Mouse (Mus musculus): ENCODE measurements at regions not wholly inside any gene's neighbourhood (a gene's known extent, or its start where the extent isn't known, plus 50 kb on each side); places are given as distances from the start of the nearest gene placed in this dataset.

- Histone ChIP-seq H3K27me3 (ENCODE audit: control insufficient read depth, insufficient read depth, low read length) (no peaks in the 10 kb centered on the region), H3K9me3 (ENCODE audit: control insufficient read depth, low read length) (no peaks in the 10 kb centered on the region), H3K36me3 (ENCODE audit: control insufficient read depth, insufficient read depth, low read length) (no peaks in the 10 kb centered on the region), H3K27ac (replicated peaks; ENCODE audit: low read depth, low read length) (no peak overlapping the region), H3K4me1 (ENCODE audit: control insufficient read depth, insufficient read depth, low read length) (no peaks in the 10 kb centered on the region), H3K9ac (ENCODE audit: low read length) (no peak overlapping the region), H3K4me2 (ENCODE audit: low read depth, severe bottlenecking) (no peak overlapping the region), H3K4me3 (ENCODE audit: low read depth, low read length) (no peak overlapping the region)
- no peak for DNase-seq (ENCODE audit: low spot score)
- WGBS = 71% methylated on average over 5 of the region's 5 CpGs
- ATAC-seq (ENCODE audit: insufficient number of reproducible peaks, low FRiP score, low TSS enrichment, low read depth) = no peak
Observed at GRCm38 (mm10) chr3:120729671-120730070, 441.8 kb downstream of the Rwdd3 start.

GRCm38 (mm10) chr3:120685227-120685626 lies 486.3 kb downstream of the Rwdd3 start:
- 88% methylated on average over 4 of the region's 4 CpGs for WGBS
- Histone ChIP-seq H3K4me1 (ENCODE audit: control insufficient read depth, insufficient read depth, low read length) (no peaks in the 10 kb centered on the region), H3K4me2 (ENCODE audit: low read depth, severe bottlenecking) (no peak overlapping the region), H3K27me3 (ENCODE audit: control insufficient read depth, insufficient read depth, low read length) (no peaks in the 10 kb centered on the region), H3K27ac (replicated peaks; ENCODE audit: low read depth, low read length) (no peak overlapping the region), H3K4me3 (ENCODE audit: low read depth, low read length) (no peak overlapping the region), H3K36me3 (ENCODE audit: control insufficient read depth, insufficient read depth, low read length) (no peaks in the 10 kb centered on the region), H3K9ac (ENCODE audit: low read length) (no peak overlapping the region), H3K9me3 (ENCODE audit: control insufficient read depth, low read length) (no peaks in the 10 kb centered on the region)
- DNase-seq (ENCODE audit: low spot score) (no peak), ATAC-seq (ENCODE audit: insufficient number of reproducible peaks, low FRiP score, low TSS enrichment, low read depth) (no peak)

GRCm38 (mm10) chr3:120675906-120676305 lies 495.6 kb downstream of the Rwdd3 start:
- no peak for ATAC-seq (ENCODE audit: insufficient number of reproducible peaks, low FRiP score, low TSS enrichment, low read depth)
- Histone ChIP-seq H3K9ac (ENCODE audit: low read length) (no peak overlapping the region), H3K27ac (replicated peaks; ENCODE audit: low read depth, low read length) (no peak overlapping the region), H3K4me3 (ENCODE audit: low read depth, low read length) (no peak overlapping the region), H3K36me3 (ENCODE audit: control insufficient read depth, insufficient read depth, low read length) (no peaks in the 10 kb centered on the region), H3K4me2 (ENCODE audit: low read depth, severe bottlenecking) (no peak overlapping the region), H3K4me1 (ENCODE audit: control insufficient read depth, insufficient read depth, low read length) (no peaks in the 10 kb centered on the region), H3K27me3 (ENCODE audit: control insufficient read depth, insufficient read depth, low read length) (no peaks in the 10 kb centered on the region), H3K9me3 (ENCODE audit: control insufficient read depth, low read length) (no peaks in the 10 kb centered on the region)
- WGBS = 79% methylated on average over 2 of the region's 2 CpGs
- no peak for DNase-seq (ENCODE audit: low spot score)

GRCm38 (mm10) chr3:120668654-120669053 lies 502.8 kb downstream of the Rwdd3 start:
- DNase-seq (ENCODE audit: low spot score) (no peak), ATAC-seq (ENCODE audit: insufficient number of reproducible peaks, low FRiP score, low TSS enrichment, low read depth) (no peak)
- WGBS = 90% methylated on average over 3 of the region's 3 CpGs
- H3K4me1 ChIP-seq (ENCODE audit: control insufficient read depth, insufficient read depth, low read length) = no peaks in the 10 kb centered on the region
- no peaks in the 10 kb centered on the region for H3K36me3 ChIP-seq (ENCODE audit: control insufficient read depth, insufficient read depth, low read length)
- H3K4me3 ChIP-seq (ENCODE audit: low read depth, low read length) = no peak overlapping the region
- no peak overlapping the region for H3K9ac ChIP-seq (ENCODE audit: low read length)
- H3K27ac ChIP-seq (replicated peaks; ENCODE audit: low read depth, low read length) = no peak overlapping the region
- no peaks in the 10 kb centered on the region for H3K9me3 ChIP-seq (ENCODE audit: control insufficient read depth, low read length)
- no peaks in the 10 kb centered on the region for H3K27me3 ChIP-seq (ENCODE audit: control insufficient read depth, insufficient read depth, low read length)
- no peak overlapping the region for H3K4me2 ChIP-seq (ENCODE audit: low read depth, severe bottlenecking)

GRCm38 (mm10) chr3:120662521-120662920 lies 509.0 kb downstream of the Rwdd3 start:
- Histone ChIP-seq H3K27me3 (ENCODE audit: control insufficient read depth, insufficient read depth, low read length) (no peaks in the 10 kb centered on the region), H3K4me1 (ENCODE audit: control insufficient read depth, insufficient read depth, low read length) (no peaks in the 10 kb centered on the region), H3K27ac (replicated peaks; ENCODE audit: low read depth, low read length) (no peak overlapping the region), H3K9ac (ENCODE audit: low read length) (no peak overlapping the region), H3K4me3 (ENCODE audit: low read depth, low read length) (no peak overlapping the region), H3K4me2 (ENCODE audit: low read depth, severe bottlenecking) (no peak overlapping the region), H3K36me3 (ENCODE audit: control insufficient read depth, insufficient read depth, low read length) (no peaks in the 10 kb centered on the region), H3K9me3 (ENCODE audit: control insufficient read depth, low read length) (no peaks in the 10 kb centered on the region)
- ATAC-seq (ENCODE audit: insufficient number of reproducible peaks, low FRiP score, low TSS enrichment, low read depth) = no peak
- no peak for DNase-seq (ENCODE audit: low spot score)
- 92% methylated on average over 4 of the region's 4 CpGs for WGBS

- ATAC-seq (ENCODE audit: insufficient number of reproducible peaks, low FRiP score, low TSS enrichment, low read depth) (no peak), DNase-seq (ENCODE audit: low spot score) (no peak)
- H3K4me3 ChIP-seq (ENCODE audit: low read depth, low read length) = no peak overlapping the region
- H3K27ac ChIP-seq (replicated peaks; ENCODE audit: low read depth, low read length) = no peak overlapping the region
- no peaks in the 10 kb centered on the region for H3K4me1 ChIP-seq (ENCODE audit: control insufficient read depth, insufficient read depth, low read length)
- H3K9me3 ChIP-seq (ENCODE audit: control insufficient read depth, low read length) = no peaks in the 10 kb centered on the region
- no peak overlapping the region for H3K4me2 ChIP-seq (ENCODE audit: low read depth, severe bottlenecking)
- no peak overlapping the region for H3K9ac ChIP-seq (ENCODE audit: low read length)
- WGBS = 88% methylated on average over 4 of the region's 4 CpGs
- H3K27me3 ChIP-seq (ENCODE audit: control insufficient read depth, insufficient read depth, low read length) = no peaks in the 10 kb centered on the region
- no peaks in the 10 kb centered on the region for H3K36me3 ChIP-seq (ENCODE audit: control insufficient read depth, insufficient read depth, low read length)
Observed at GRCm38 (mm10) chr3:120660776-120661175, 510.7 kb downstream of the Rwdd3 start.

GRCm38 (mm10) chr3:120649047-120649868 lies 522.2 kb downstream of the Rwdd3 start:
- Histone ChIP-seq H3K4me2 (ENCODE audit: low read depth, severe bottlenecking) (no peak overlapping the region), H3K27me3 (ENCODE audit: control insufficient read depth, insufficient read depth, low read length) (no peaks in the 10 kb centered on the region), H3K9me3 (ENCODE audit: control insufficient read depth, low read length) (no peaks in the 10 kb centered on the region), H3K36me3 (ENCODE audit: control insufficient read depth, insufficient read depth, low read length) (no peaks in the 10 kb centered on the region), H3K4me3 (ENCODE audit: low read depth, low read length) (no peak overlapping the region), H3K9ac (ENCODE audit: low read length) (no peak overlapping the region), H3K27ac (replicated peaks; ENCODE audit: low read depth, low read length) (no peak overlapping the region), H3K4me1 (ENCODE audit: control insufficient read depth, insufficient read depth, low read length) (no peaks in the 10 kb centered on the region)
- DNase-seq (ENCODE audit: low spot score) (no peak), ATAC-seq (ENCODE audit: insufficient number of reproducible peaks, low FRiP score, low TSS enrichment, low read depth) (no peak)
- WGBS = 83% methylated on average over 12 of the region's 12 CpGs

GRCm38 (mm10) chr3:120648391-120648790 lies 523.1 kb downstream of the Rwdd3 start:
- H3K9me3 ChIP-seq (ENCODE audit: control insufficient read depth, low read length) = no peaks in the 10 kb centered on the region
- H3K27me3 ChIP-seq (ENCODE audit: control insufficient read depth, insufficient read depth, low read length) = no peaks in the 10 kb centered on the region
- DNase-seq (ENCODE audit: low spot score) (no peak), ATAC-seq (ENCODE audit: insufficient number of reproducible peaks, low FRiP score, low TSS enrichment, low read depth) (no peak)
- no peak overlapping the region for H3K27ac ChIP-seq (replicated peaks; ENCODE audit: low read depth, low read length)
- no peak overlapping the region for H3K4me2 ChIP-seq (ENCODE audit: low read depth, severe bottlenecking)
- H3K4me1 ChIP-seq (ENCODE audit: control insufficient read depth, insufficient read depth, low read length) = no peaks in the 10 kb centered on the region
- H3K9ac ChIP-seq (ENCODE audit: low read length) = no peak overlapping the region
- H3K36me3 ChIP-seq (ENCODE audit: control insufficient read depth, insufficient read depth, low read length) = no peaks in the 10 kb centered on the region
- H3K4me3 ChIP-seq (ENCODE audit: low read depth, low read length) = no peak overlapping the region
- 93% methylated on average over 5 of the region's 5 CpGs for WGBS
